Comparison of ENCODE assay signal across 13 mouse cellular contexts in genomic region chr9:121600201-121600860, GRCm38 (mm10). TPM values are rescaled to one million over a fixed set of nuclear protein-coding genes. Genes with fewer than 3 reads are reported as not detected.
DNase-seq lines count a peak whose midpoint lies in the region; ATAC-seq lines count a peak whose summit lies in the region.
"Had no signal": no experiment of that assay in that cellular context is flagged by ENCODE, and none has a peak within 500 bp of the region (broad histone marks: within the 10 kb centered on the region; RNA-seq: fewer than 3 reads in every experiment).

No protein-coding gene starts in this region.

- ATAC-seq in heart, embryonic 15.5 days (replicated peaks; ENCODE audit: insufficient number of reproducible peaks, insufficient read depth, low FRiP score, low read depth) = no peak
- ATAC-seq in embryonic facial prominence, embryonic 15.5 days (ENCODE audit: insufficient number of reproducible peaks, low FRiP score, low TSS enrichment, low read depth) = no peak
- ATAC-seq in limb, embryonic 15.5 days (ENCODE audit: insufficient number of reproducible peaks, low FRiP score, low TSS enrichment, low read depth) = no peak
- no peak for ATAC-seq in neural tube, embryonic 15.5 days (ENCODE audit: low FRiP score)
- ATAC-seq: CD4-positive, CD25-positive, alpha-beta regulatory T cell, adult 4 months; inflammation-experienced regulatory T-cells, adult 6 months had no signal

- no peak overlapping the region for H3K4me3 ChIP-seq in heart, embryonic 15.5 days
- H3K4me3 ChIP-seq in embryonic facial prominence, embryonic 15.5 days (replicated peaks) = no peak overlapping the region
- no peak overlapping the region for H3K4me3 ChIP-seq in limb, embryonic 15.5 days
- H3K4me3 ChIP-seq in neural tube, embryonic 15.5 days (replicated peaks) = no peak overlapping the region
- H3K4me3 ChIP-seq: midbrain, embryonic 10.5 days had no signal

- peak overlapping the region; percentile 37; the same call in 1 of the 2 replicates for H3K27ac ChIP-seq in heart, embryonic 15.5 days
- peak overlapping the region; percentile 58 for H3K27ac ChIP-seq in embryonic facial prominence, embryonic 15.5 days (replicated peaks)
- peak overlapping the region; percentile 63 for H3K27ac ChIP-seq in limb, embryonic 15.5 days
- H3K27ac ChIP-seq in neural tube, embryonic 15.5 days (replicated peaks) = no peak overlapping the region
- H3K27ac ChIP-seq: midbrain, embryonic 10.5 days had no signal

- WGBS in heart, embryonic 15.5 days = 43% methylated on average over 13 of the region's 13 CpGs
- WGBS in embryonic facial prominence, embryonic 15.5 days = 19% methylated on average over 13 of the region's 13 CpGs
- 28% methylated on average over 13 of the region's 13 CpGs for WGBS in limb, embryonic 15.5 days
- 62% methylated on average over 13 of the region's 13 CpGs for WGBS in neural tube, embryonic 15.5 days

- H3K9me3 ChIP-seq in heart, embryonic 15.5 days (replicated peaks) = no peaks in the 10 kb centered on the region
- H3K9me3 ChIP-seq in embryonic facial prominence, embryonic 15.5 days (replicated peaks) = no peaks in the 10 kb centered on the region
- H3K9me3 ChIP-seq in limb, embryonic 15.5 days = no peaks in the 10 kb centered on the region
- H3K9me3 ChIP-seq in neural tube, embryonic 15.5 days (replicated peaks) = no peaks in the 10 kb centered on the region
- H3K9me3 ChIP-seq: midbrain, embryonic 10.5 days had no signal

- 0 out of 2 replicates have a peak overlapping the region, but pooled peaks have one; percentile 11 for H3K4me2 ChIP-seq in heart, embryonic 15.5 days
- 0 out of 2 replicates have a peak overlapping the region, but pooled peaks have one; percentile 1 for H3K4me2 ChIP-seq in embryonic facial prominence, embryonic 15.5 days (replicated peaks)
- H3K4me2 ChIP-seq in limb, embryonic 15.5 days = no peak overlapping the region
- H3K4me2 ChIP-seq in neural tube, embryonic 15.5 days = no peak overlapping the region

- no peak overlapping the region for H3K9ac ChIP-seq in heart, embryonic 15.5 days
- H3K9ac ChIP-seq in embryonic facial prominence, embryonic 15.5 days = no peak overlapping the region
- H3K9ac ChIP-seq in limb, embryonic 15.5 days = no peak overlapping the region
- H3K9ac ChIP-seq in neural tube, embryonic 15.5 days (replicated peaks) = no peak overlapping the region

- peaks cover 15% of the 10 kb centered on the region for H3K4me1 ChIP-seq in heart, embryonic 15.5 days (replicated peaks)
- H3K4me1 ChIP-seq in embryonic facial prominence, embryonic 15.5 days = peaks cover 24% of the 10 kb centered on the region
- H3K4me1 ChIP-seq in limb, embryonic 15.5 days = peaks cover 24% of the 10 kb centered on the region
- H3K4me1 ChIP-seq in neural tube, embryonic 15.5 days = 0 out of 2 replicates have a peak, but pooled peaks cover 2% of the 10 kb centered on the region

- H3K27me3 ChIP-seq in heart, embryonic 15.5 days = 0 out of 2 replicates have a peak, but pooled peaks cover 3% of the 10 kb centered on the region
- H3K27me3 ChIP-seq in embryonic facial prominence, embryonic 15.5 days = no peaks in the 10 kb centered on the region
- no peaks in the 10 kb centered on the region for H3K27me3 ChIP-seq in limb, embryonic 15.5 days
- H3K27me3 ChIP-seq in neural tube, embryonic 15.5 days (replicated peaks) = no peaks in the 10 kb centered on the region

- no peak for DNase-seq in heart, adult 11 months
- DNase-seq in brain, adult 2 months (ENCODE audit: low read depth, low spot score) = peak; percentile 87
- DNase-seq in c-Kit-positive CD71-positive TER-119-positive erythroid progenitor cells, embryonic 14.5 days (ENCODE audit: low spot score) = no peak
- DNase-seq: adrenal gland, postnatal 36 days; gastrocnemius, postnatal 10 days; thymus, postnatal 14 days had no signal

- no peaks in the 10 kb centered on the region for H3K36me3 ChIP-seq in heart, embryonic 15.5 days
- H3K36me3 ChIP-seq in embryonic facial prominence, embryonic 15.5 days = no peaks in the 10 kb centered on the region
- H3K36me3 ChIP-seq in limb, embryonic 15.5 days = no peaks in the 10 kb centered on the region
- H3K36me3 ChIP-seq in neural tube, embryonic 15.5 days = no peaks in the 10 kb centered on the region
- H3K36me3 ChIP-seq: midbrain, embryonic 10.5 days had no signal

RNA-seq across cellular contexts. Expression of gene Lyzl4, which starts 41.6 kb away (rescaled TPM):
- 0.13 and 0.19 TPM in 2 replicates for polyA plus RNA-seq in heart, embryonic 15.5 days (2015; fragmentation: Nextera tagmentation; extraction: Ambion mirVana)
- polyA plus RNA-seq in embryonic facial prominence, embryonic 15.5 days (2015; fragmentation: Nextera tagmentation; extraction: Ambion mirVana) = 0.74 and 1.0 TPM in 2 replicates
- polyA plus RNA-seq in limb, embryonic 15.5 days (2015; fragmentation: Nextera tagmentation; extraction: Ambion mirVana) = 0.24 and 0.48 TPM in 2 replicates
- 0.77 TPM in 1 of 2 replicates, not detected in the other for polyA plus RNA-seq in neural tube, embryonic 15.5 days (2015; fragmentation: Nextera tagmentation; extraction: Ambion mirVana)
- polyA plus RNA-seq: CD4-positive, CD25-positive, alpha-beta regulatory T cell, adult 4 months; inflammation-experienced regulatory T-cells, adult 6 months; midbrain, embryonic 10.5 days had no signal

RNA-seq across cellular contexts. Expression of gene Vipr1, which starts 42.2 kb away (rescaled TPM):
- polyA plus RNA-seq in heart, embryonic 15.5 days (2015; fragmentation: Nextera tagmentation; extraction: Ambion mirVana) = 0.33 and 0.43 TPM in 2 replicates
- polyA plus RNA-seq in embryonic facial prominence, embryonic 15.5 days (2015; fragmentation: Nextera tagmentation; extraction: Ambion mirVana) = 0.63 and 0.66 TPM in 2 replicates
- polyA plus RNA-seq in limb, embryonic 15.5 days (2015; fragmentation: Nextera tagmentation; extraction: Ambion mirVana) = 0.47 and 0.60 TPM in 2 replicates
- polyA plus RNA-seq in neural tube, embryonic 15.5 days (2015; fragmentation: Nextera tagmentation; extraction: Ambion mirVana) = 0.38 and 1.1 TPM in 2 replicates

Comparison
In these comparisons a context has a peak if more than half of its experiments do, and no peak if none do; other contexts are left out.
1. H3K4me2 ChIP-seq: peak in heart, embryonic 15.5 days (single experiment) and embryonic facial prominence, embryonic 15.5 days (single experiment); none in limb, embryonic 15.5 days (single experiment) and neural tube, embryonic 15.5 days (single experiment).